Mouse (Mus musculus): Measurements from ENCODE around the gene Olfr1008. TPM values are rescaled to one million over a fixed set of nuclear protein-coding genes. Genes with fewer than 3 reads are reported as not detected.
A peak's percentile ranks its signal among the peaks of the same experiment; 100 is the strongest.
"Not testable (repeated sequence)": the region's sequence is repeated elsewhere in the genome, so short reads cannot be mapped to it uniquely, and the experiment has no call there.

Gene Olfr1008
- not detected for total RNA-seq (2021)

DNA sequence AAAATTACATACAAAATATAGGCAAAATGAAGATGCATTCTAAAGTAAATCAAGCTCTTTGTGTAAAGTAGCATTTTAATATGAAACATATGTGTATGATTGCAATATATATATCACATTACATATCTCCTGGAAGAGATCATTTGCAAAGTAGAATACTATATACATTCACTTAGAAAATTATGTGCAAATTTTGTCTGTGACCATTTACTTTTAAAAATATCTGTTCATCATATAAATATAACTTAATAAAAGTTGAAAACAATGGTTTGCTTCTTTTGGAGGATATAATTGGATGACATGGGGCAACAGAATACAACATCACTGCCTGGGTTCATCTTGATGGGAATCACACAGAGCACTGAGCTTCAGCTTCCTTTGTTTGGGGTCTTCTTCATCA, at the start of gene Olfr1008:
TSS of gene Olfr1008 (plus strand) at position 301 of the 400 bp plus-strand sequence.
- intact Hi-C loops (cut with DNase I) = no loop called here
- no peak for DNase-seq

DNA sequence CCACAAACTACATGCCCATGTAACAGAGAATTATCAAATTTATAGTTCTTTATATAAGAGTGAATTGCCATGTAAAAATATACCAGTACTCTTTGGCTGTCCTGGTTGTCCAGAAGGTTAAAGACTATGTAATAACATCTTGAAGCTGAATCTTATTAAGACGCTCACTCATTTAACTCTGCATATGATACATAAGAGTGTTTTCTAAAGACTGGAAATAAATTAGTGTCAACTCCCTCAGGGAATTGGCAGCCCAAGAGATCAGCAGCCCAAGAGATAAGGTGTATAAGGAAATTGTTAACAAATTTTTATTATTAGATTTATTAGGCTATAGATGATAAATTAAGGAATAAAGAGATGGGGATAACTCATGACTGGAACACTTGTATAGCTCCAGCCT, 38.6 kb upstream of the Olfr1008 start, which contains the start of gene Olfr1002:
TSS of gene Olfr1002 (minus strand) at position 101 of the 400 bp plus-strand sequence.
- DNase-seq = no peak
- intact Hi-C loops (cut with DNase I) = no loop called here

DNA sequence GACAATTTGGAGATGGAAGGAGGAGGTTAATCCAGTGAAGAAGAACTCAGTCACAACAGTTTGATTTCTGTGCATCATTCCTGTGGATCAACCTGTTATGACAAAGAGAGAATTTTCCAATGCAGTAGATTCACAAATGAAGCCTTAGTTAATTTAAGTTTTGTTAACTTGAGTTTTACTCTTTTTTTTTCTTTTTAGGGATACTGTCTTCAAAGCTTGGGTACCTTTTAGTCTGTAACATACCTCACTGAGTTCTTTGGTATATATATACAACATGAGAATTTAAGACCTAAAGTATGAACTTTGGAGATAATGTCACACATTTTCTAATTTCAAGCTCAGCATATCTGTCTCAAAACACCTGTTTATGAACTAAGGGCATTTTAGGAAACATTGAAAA, 24.9 kb upstream of the Olfr1008 start, which contains the start of gene Olfr154:
TSS of gene Olfr154 (minus strand) at position 101 of the 400 bp plus-strand sequence.
- intact Hi-C loops (cut with DNase I) = not testable (repeated sequence)

DNA sequence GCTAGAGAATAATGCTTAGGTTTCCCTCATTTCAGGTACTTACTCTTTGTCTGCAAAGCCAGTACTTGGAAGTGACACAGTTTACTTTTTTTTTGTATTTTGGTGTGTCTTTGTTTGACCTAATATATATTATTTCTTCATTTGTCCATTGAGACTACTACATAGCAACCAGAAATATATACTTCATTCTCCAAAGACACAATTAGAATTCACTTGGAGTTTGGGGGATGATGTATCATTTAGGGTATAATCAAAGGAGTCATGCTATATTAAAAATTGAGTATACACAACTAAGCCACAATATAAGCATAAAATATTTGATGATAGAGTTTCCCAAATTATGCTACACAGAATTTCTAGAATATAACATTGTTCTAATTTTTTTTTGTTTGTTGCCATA, 10.6 kb upstream of the Olfr1008 start, which contains the start of gene Olfr1006:
TSS of gene Olfr1006 (minus strand) at position 101 of the 400 bp plus-strand sequence.
- no peak for DNase-seq
- intact Hi-C loops (cut with DNase I) = no loop called here

More for the DNA sequence above, 24.9 kb upstream of the Olfr1008 start, which contains the start of gene Olfr154:
- DNase-seq = not testable (repeated sequence)

DNA sequence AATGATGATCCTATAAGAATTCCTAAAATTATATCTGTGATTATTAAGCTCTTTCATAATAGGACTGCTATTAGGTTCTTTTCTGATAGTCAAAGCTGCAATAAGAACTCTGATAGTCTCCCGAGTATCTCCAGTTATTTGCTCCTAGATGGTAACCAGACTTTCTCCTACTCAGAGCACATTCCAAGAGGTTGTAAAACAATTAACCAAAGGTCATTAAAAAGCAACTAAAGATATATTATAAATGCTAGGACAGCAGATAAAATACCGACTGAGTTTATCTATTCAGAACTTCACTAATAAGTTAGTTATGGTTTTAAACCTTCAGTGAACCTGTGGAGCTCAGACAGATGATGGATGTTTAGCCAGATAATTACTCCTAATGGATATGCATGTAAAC, 21.4 kb downstream of the Olfr1008 start:
- intact Hi-C loops (cut with DNase I); DNase-seq: not testable (repeated sequence)

DNA sequence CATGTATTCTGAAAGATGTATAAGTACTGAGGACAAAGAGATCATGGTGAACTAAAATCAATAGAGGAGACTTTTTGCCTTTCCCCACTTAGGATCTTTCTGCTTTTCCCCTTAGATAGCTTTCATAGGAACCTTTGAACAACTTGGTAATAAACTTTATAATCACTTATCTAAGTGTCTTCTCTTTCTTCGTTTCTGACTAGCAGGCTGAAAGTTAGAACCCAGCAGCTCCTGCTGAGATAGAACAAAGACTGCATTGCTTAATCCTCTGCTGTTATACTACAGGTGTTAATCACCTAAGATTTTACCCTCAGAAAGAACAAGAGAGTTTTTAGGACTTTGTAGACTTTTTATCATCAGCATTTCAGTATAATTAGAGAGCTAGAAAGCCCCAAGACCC, 21.9 kb downstream of the Olfr1008 start:
- DNase-seq = no peak
- intact Hi-C loops (cut with DNase I) = no loop called here

DNA sequence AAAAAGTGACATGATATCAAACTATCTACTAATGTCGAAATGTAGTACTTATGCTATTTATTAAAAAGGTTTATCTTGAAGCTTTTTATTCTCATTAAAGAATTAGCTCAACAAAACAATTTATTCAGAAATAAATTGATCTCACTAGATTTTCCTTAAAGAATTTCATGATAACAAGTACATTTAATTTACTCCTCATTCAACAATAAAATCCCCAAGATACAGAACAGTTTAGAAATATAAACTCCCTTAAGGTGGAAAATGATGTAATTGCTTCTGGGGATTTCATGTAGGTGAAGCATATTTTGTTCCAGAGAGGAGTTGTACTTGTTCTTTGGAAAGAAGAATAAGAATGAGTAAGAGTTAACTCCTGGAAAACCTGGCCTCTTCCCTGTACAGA, 25.9 kb downstream of the Olfr1008 start, which contains the start of gene Olfr1009:
TSS of gene Olfr1009 (plus strand) at position 301 of the 400 bp plus-strand sequence.
- intact Hi-C loops (cut with DNase I) = no loop called here
- no peak for DNase-seq

DNA sequence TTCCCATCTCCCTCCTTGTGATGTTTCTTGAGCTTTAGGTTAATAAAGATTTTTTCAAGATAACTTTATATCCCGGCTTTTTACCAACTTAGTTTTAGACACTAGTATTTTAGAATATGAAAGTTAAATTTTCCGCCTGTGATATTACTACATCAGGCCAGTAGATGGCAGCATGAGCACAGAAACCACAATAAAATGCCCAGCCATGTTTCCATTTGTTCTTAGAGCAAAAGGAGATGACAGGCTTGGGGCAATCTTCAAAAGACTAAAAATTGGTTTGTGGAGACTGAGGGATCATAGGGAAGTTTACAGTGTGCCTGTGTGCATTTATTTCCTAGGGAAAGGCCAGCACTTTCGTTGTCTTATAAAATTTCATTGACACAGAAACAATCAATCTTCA, 36.6 kb downstream of the Olfr1008 start:
- peak; percentile 9 to 37 for DNase-seq
- intact Hi-C loops (cut with DNase I) = loop anchor here (1.0 to 10.0 kb wide), 2 partner anchors 601 to 739 kb away; no protein-coding TSS in a partner anchor

Other genes starting within 250 kb of the Olfr1008 start
- gene Olfr995, start 245.8 kb upstream of the Olfr1008 start, total RNA-seq (2021) = not detected
- gene 4833423E24Rik, start 170.4 kb upstream of the Olfr1008 start, total RNA-seq (2021) = not detected
- gene Olfr996, start 110.2 kb upstream of the Olfr1008 start, total RNA-seq (2021) = not detected
- not detected for gene Olfr998, start 100.5 kb upstream of the Olfr1008 start, total RNA-seq (2021)
- gene Olfr1000, start 77.5 kb upstream of the Olfr1008 start, total RNA-seq (2021) = not detected
- gene Olfr1002, start 38.7 kb upstream of the Olfr1008 start, total RNA-seq (2021) = not detected
- not detected for gene Olfr154, start 25.0 kb upstream of the Olfr1008 start, total RNA-seq (2021)
- not detected for gene Olfr1006, start 10.7 kb upstream of the Olfr1008 start, total RNA-seq (2021)
- not detected for gene Olfr1009, start 26.0 kb downstream of the Olfr1008 start, total RNA-seq (2021)
- gene Olfr1012, start 73.3 kb downstream of the Olfr1008 start, total RNA-seq (2021) = not detected
- gene Olfr1013, start 77.7 kb downstream of the Olfr1008 start, total RNA-seq (2021) = not detected
- gene Olfr1014, start 83.3 kb downstream of the Olfr1008 start, total RNA-seq (2021) = not detected
- not detected for gene Olfr1015, start 92.6 kb downstream of the Olfr1008 start, total RNA-seq (2021)
- gene Olfr1016, start 113.1 kb downstream of the Olfr1008 start, total RNA-seq (2021) = not detected
- gene Olfr1018, start 129.0 kb downstream of the Olfr1008 start, total RNA-seq (2021) = not detected
- gene Olfr1019, start 156.1 kb downstream of the Olfr1008 start, total RNA-seq (2021) = not detected
- not detected for gene Olfr1020, start 157.6 kb downstream of the Olfr1008 start, total RNA-seq (2021)
- gene Olfr1022, start 179.2 kb downstream of the Olfr1008 start, total RNA-seq (2021) = not detected
- not detected for gene Olfr1023, start 196.2 kb downstream of the Olfr1008 start, total RNA-seq (2021)
- not detected for gene Olfr1024, start 215.6 kb downstream of the Olfr1008 start, total RNA-seq (2021)
- gene Olfr1025-ps1, start 225.8 kb downstream of the Olfr1008 start, total RNA-seq (2021) = not detected
- gene Olfr1026, start 232.1 kb downstream of the Olfr1008 start, total RNA-seq (2021) = not detected